Mouse (Mus musculus): Measurements from ENCODE around the gene Scg5.

GRCm38 (mm10) chr2:113835219-113835618 is 6.3 kb upstream of the Scg5 start:
- no peak for TF ChIP-seq TAL1 (IDR thresholded peaks at IDR 0.05; ENCODE audit: low read length)
- no peak for TF ChIP-seq GATA1 (IDR thresholded peaks at IDR 0.05; ENCODE audit: low read length)
